Mouse (Mus musculus): Measurements from ENCODE around the gene Gm28053. TPM values are rescaled to one million over a fixed set of nuclear protein-coding genes. Genes with fewer than 3 reads are reported as not detected.
"Not testable (repeated sequence)": the region's sequence is repeated elsewhere in the genome, so short reads cannot be mapped to it uniquely, and the experiment has no call there.

Gene Gm28053
- polyA plus RNA-seq, 1 experiment from 2014 or later, result 0.95 TPM

- no peaks in the 10 kb centered on the region for H3K36me3 ChIP-seq
- WGBS, result 85% methylated on average over 3 of the region's 3 CpGs
- H3K9me3 ChIP-seq, result no peaks in the 10 kb centered on the region
- H3K4me2 ChIP-seq, result no peak overlapping the region
- no peaks in the 10 kb centered on the region for H3K4me1 ChIP-seq (replicated peaks)
- ATAC-seq (ENCODE audit: low read depth), result no peak
- no peak overlapping the region for H3K27ac ChIP-seq (replicated peaks)
- no peak overlapping the region for H3K9ac ChIP-seq
- no peaks in the 10 kb centered on the region for H3K27me3 ChIP-seq
- H3K4me3 ChIP-seq, result no peak overlapping the region
Observed at GRCm38 (mm10) chr6:48681472-48682090, 36.8 kb upstream of the Gm28053 start.

- H3K9me3 ChIP-seq, result no peaks in the 10 kb centered on the region
- no peak overlapping the region for H3K27ac ChIP-seq (replicated peaks)
- H3K36me3 ChIP-seq, result no peaks in the 10 kb centered on the region
- H3K4me3 ChIP-seq, result no peak overlapping the region
- no peaks in the 10 kb centered on the region for H3K4me1 ChIP-seq (replicated peaks)
- WGBS, result 85% methylated on average over 4 of the region's 4 CpGs
- no peaks in the 10 kb centered on the region for H3K27me3 ChIP-seq
- no peak overlapping the region for H3K9ac ChIP-seq
- no peak overlapping the region for H3K4me2 ChIP-seq
- ATAC-seq (ENCODE audit: low read depth), result no peak
Observed at GRCm38 (mm10) chr6:48682271-48682670, 36.1 kb upstream of the Gm28053 start.

GRCm38 (mm10) chr6:48683263-48683821 is 35.1 kb upstream of the Gm28053 start:
- H3K9ac ChIP-seq; H3K4me1 ChIP-seq (replicated peaks); H3K9me3 ChIP-seq; H3K27ac ChIP-seq (replicated peaks); H3K27me3 ChIP-seq; ATAC-seq (ENCODE audit: low read depth); H3K36me3 ChIP-seq; H3K4me3 ChIP-seq; H3K4me2 ChIP-seq: not testable (repeated sequence)
- 92% methylated on average over 4 of the region's 4 CpGs for WGBS

- Histone ChIP-seq H3K36me3 (no peaks in the 10 kb centered on the region), H3K9ac (no peak within 1 kb of the TSS), H3K4me2 (no peak within 1 kb of the TSS), H3K27me3 (no peaks in the 10 kb centered on the region), H3K4me3 (no peak within 1 kb of the TSS), H3K9me3 (no peaks in the 10 kb centered on the region), H3K27ac (replicated peaks) (no peak within 1 kb of the TSS), H3K4me1 (replicated peaks) (no peaks in the 10 kb centered on the region)
- no peak for ATAC-seq (ENCODE audit: low read depth)
- WGBS, result 80% methylated on average over 5 of the region's 5 CpGs
Observed at GRCm38 (mm10) chr6:48684319-48684718, 34.1 kb upstream of the Gm28053 start, which contains the start of gene Gimap4. Gene Gimap4 (plus strand): TSS chr6:48684549.

GRCm38 (mm10) chr6:48684806-48685205 is 33.6 kb upstream of the Gm28053 start:
- 75% methylated on average over 4 of the region's 4 CpGs for WGBS

GRCm38 (mm10) chr6:48685251-48685650 is 33.2 kb upstream of the Gm28053 start:
- no peak overlapping the region for H3K9ac ChIP-seq
- WGBS, result 85% methylated on average over 2 of the region's 2 CpGs
- H3K4me1 ChIP-seq (replicated peaks), result no peaks in the 10 kb centered on the region
- no peaks in the 10 kb centered on the region for H3K27me3 ChIP-seq
- H3K4me2 ChIP-seq, result no peak overlapping the region
- no peaks in the 10 kb centered on the region for H3K9me3 ChIP-seq
- no peaks in the 10 kb centered on the region for H3K36me3 ChIP-seq
- H3K27ac ChIP-seq (replicated peaks), result no peak overlapping the region
- ATAC-seq (ENCODE audit: low read depth), result no peak
- H3K4me3 ChIP-seq, result no peak overlapping the region

More at GRCm38 (mm10) chr6:48684806-48685205, 33.6 kb upstream of the Gm28053 start:
- no peak overlapping the region for H3K4me3 ChIP-seq
- no peaks in the 10 kb centered on the region for H3K9me3 ChIP-seq
- no peak overlapping the region for H3K4me2 ChIP-seq
- no peak for ATAC-seq (ENCODE audit: low read depth)
- H3K27me3 ChIP-seq, result no peaks in the 10 kb centered on the region
- H3K36me3 ChIP-seq, result no peaks in the 10 kb centered on the region
- no peak overlapping the region for H3K27ac ChIP-seq (replicated peaks)
- H3K9ac ChIP-seq, result no peak overlapping the region
- no peaks in the 10 kb centered on the region for H3K4me1 ChIP-seq (replicated peaks)

GRCm38 (mm10) chr6:48685694-48686665 is 32.4 kb upstream of the Gm28053 start:
- no peaks in the 10 kb centered on the region for H3K4me1 ChIP-seq (replicated peaks)
- H3K36me3 ChIP-seq, result no peaks in the 10 kb centered on the region
- no peak overlapping the region for H3K9ac ChIP-seq
- no peaks in the 10 kb centered on the region for H3K27me3 ChIP-seq
- H3K9me3 ChIP-seq, result no peaks in the 10 kb centered on the region
- H3K27ac ChIP-seq (replicated peaks), result no peak overlapping the region
- no peak overlapping the region for H3K4me3 ChIP-seq
- no peak for ATAC-seq (ENCODE audit: low read depth)
- 84% methylated on average over 7 of the region's 7 CpGs for WGBS
- no peak overlapping the region for H3K4me2 ChIP-seq

- H3K4me2 ChIP-seq, result no peak overlapping the region
- no peaks in the 10 kb centered on the region for H3K9me3 ChIP-seq
- no peak for ATAC-seq (ENCODE audit: low read depth)
- H3K27ac ChIP-seq (replicated peaks), result no peak overlapping the region
- no peaks in the 10 kb centered on the region for H3K4me1 ChIP-seq (replicated peaks)
- no peak overlapping the region for H3K9ac ChIP-seq
- no peaks in the 10 kb centered on the region for H3K27me3 ChIP-seq
- WGBS, result 84% methylated on average over 2 of the region's 2 CpGs
- no peak overlapping the region for H3K4me3 ChIP-seq
- H3K36me3 ChIP-seq, result no peaks in the 10 kb centered on the region
Observed at GRCm38 (mm10) chr6:48687077-48687476, 31.3 kb upstream of the Gm28053 start.

- no peaks in the 10 kb centered on the region for H3K4me1 ChIP-seq (replicated peaks)
- WGBS, result 87% methylated on average over 2 of the region's 2 CpGs
- ATAC-seq (ENCODE audit: low read depth), result no peak
- no peaks in the 10 kb centered on the region for H3K36me3 ChIP-seq
- no peaks in the 10 kb centered on the region for H3K27me3 ChIP-seq
- 0 out of 2 replicates have a peak, but pooled peaks cover under 1% of the 10 kb centered on the region for H3K9me3 ChIP-seq
- no peak overlapping the region for H3K4me2 ChIP-seq
- H3K9ac ChIP-seq, result no peak overlapping the region
- no peak overlapping the region for H3K4me3 ChIP-seq
- no peak overlapping the region for H3K27ac ChIP-seq (replicated peaks)
Observed at GRCm38 (mm10) chr6:48689320-48689719, 29.1 kb upstream of the Gm28053 start.

GRCm38 (mm10) chr6:48692962-48693361 is 25.4 kb upstream of the Gm28053 start:
- Histone ChIP-seq H3K4me3 (no peak overlapping the region), H3K9ac (no peak overlapping the region), H3K4me1 (replicated peaks) (no peaks in the 10 kb centered on the region), H3K36me3 (no peaks in the 10 kb centered on the region), H3K4me2 (no peak overlapping the region), H3K27ac (replicated peaks) (no peak overlapping the region), H3K27me3 (no peaks in the 10 kb centered on the region), H3K9me3 (0 out of 2 replicates have a peak, but pooled peaks cover 3% of the 10 kb centered on the region)
- no peak for ATAC-seq (ENCODE audit: low read depth)
- WGBS, result 90% methylated on average over 6 of the region's 6 CpGs

GRCm38 (mm10) chr6:48696830-48697554 is 21.4 kb upstream of the Gm28053 start:
- WGBS, result 79% methylated on average over 4 of the region's 4 CpGs

More at GRCm38 (mm10) chr6:48696830-48697554, 21.4 kb upstream of the Gm28053 start:
- no peak overlapping the region for H3K4me3 ChIP-seq
- no peak overlapping the region for H3K27ac ChIP-seq (replicated peaks)
- no peak overlapping the region for H3K4me2 ChIP-seq
- H3K9me3 ChIP-seq, result 0 out of 2 replicates have a peak, but pooled peaks cover 3% of the 10 kb centered on the region
- no peaks in the 10 kb centered on the region for H3K36me3 ChIP-seq
- no peaks in the 10 kb centered on the region for H3K27me3 ChIP-seq
- H3K4me1 ChIP-seq (replicated peaks), result no peaks in the 10 kb centered on the region
- no peak for ATAC-seq (ENCODE audit: low read depth)
- H3K9ac ChIP-seq, result no peak overlapping the region
